Mouse (Mus musculus) gastrocnemius, postnatal 36 days (tissue): Measurements from ENCODE around the gene Wdr77. TPM values are rescaled to one million over a fixed set of nuclear protein-coding genes. Genes with fewer than 3 reads are reported as not detected.
"Not testable (repeated sequence)": the region's sequence is repeated elsewhere in the genome, so short reads cannot be mapped to it uniquely, and the experiment has no call there.

Source experiments
- DNase-seq, 2 experiments: peaks; one replicate each; pipeline ENCODE4 v3.0.0; 2022
- intact Hi-C: fragments of 180-260 bp; cut with DNase I; formaldehyde crosslinking; loops from one replicate; pipeline ENCODE4 v1.15.1; 2025
- long read RNA-seq, 2 experiments: library from polyadenylated mRNA; stranded (forward); transcript quantifications; one replicate each; pipeline ENCODE4 v2.0.0; 2021
- total RNA-seq, 2 experiments: library from RNA; stranded (reverse); gene quantifications; 2 replicates each; pipeline ENCODE4 v1.2.3; 2021

Wdr77 gene
- 10 to 100 TPM; 26.9 to 29.3 TPM for total RNA-seq
- long read RNA-seq, experiment 1, transcript Wdr77-201 (10 exons, 3,682 nt), result major isoform, 17 of 20 reads
- long read RNA-seq, experiment 1, partial matches to known transcripts, result 1 of 20 reads
- long read RNA-seq, experiment 1, other reads (novel, unspliced or antisense), result 2 of 20 reads
- long read RNA-seq, experiment 2, transcript Wdr77-201 (10 exons, 3,682 nt), result major isoform, 21 of 29 reads
- long read RNA-seq, experiment 2, partial matches to known transcripts, result 2 of 29 reads
- long read RNA-seq, experiment 2, other reads (novel, unspliced or antisense), result 6 of 29 reads

- intact Hi-C loops, result loop anchor here (5.0 kb wide), 1 partner anchor 227 kb away; no protein-coding TSS in a partner anchor
- peak; percentile 92 to 95 for DNase-seq
These were observed at the start of gene Wdr77 for GRCm38 (mm10) chr3:105958974-105959580. Gene Wdr77, plus strand, starts transcription at chr3:105959369.

- no peak for DNase-seq
These were observed 48.5 kb upstream of the Wdr77 start for GRCm38 (mm10) chr3:105910519-105911190.

GRCm38 (mm10) chr3:105912097-105912880, 46.9 kb upstream of the Wdr77 start:
- DNase-seq, result no peak
- intact Hi-C loops, result no loop called here

More at GRCm38 (mm10) chr3:105910519-105911190, 48.5 kb upstream of the Wdr77 start:
- intact Hi-C loops, result no loop called here

- intact Hi-C loops, result no loop called here
- DNase-seq, result no peak
These were observed 45.1 kb upstream of the Wdr77 start for GRCm38 (mm10) chr3:105913839-105914681.

- intact Hi-C loops, result no loop called here
- no peak for DNase-seq
These were observed 43.9 kb upstream of the Wdr77 start for GRCm38 (mm10) chr3:105915281-105915680.

GRCm38 (mm10) chr3:105916455-105916854, 42.7 kb upstream of the Wdr77 start:
- DNase-seq, intact Hi-C loops: not testable (repeated sequence)

GRCm38 (mm10) chr3:105917656-105918354, 41.4 kb upstream of the Wdr77 start:
- DNase-seq, result no peak
- intact Hi-C loops, result no loop called here

- intact Hi-C loops, result no loop called here
- DNase-seq, result no peak
These were observed 40.8 kb upstream of the Wdr77 start for GRCm38 (mm10) chr3:105918355-105918745.

- intact Hi-C loops, DNase-seq: not testable (repeated sequence)
These were observed 38.4 kb upstream of the Wdr77 start for GRCm38 (mm10) chr3:105920743-105921142.

GRCm38 (mm10) chr3:105921959-105922358, 37.2 kb upstream of the Wdr77 start:
- intact Hi-C loops, result no loop called here
- no peak for DNase-seq

- DNase-seq, result no peak
- intact Hi-C loops, result no loop called here
These were observed 34.6 kb upstream of the Wdr77 start for GRCm38 (mm10) chr3:105924616-105925015.

- intact Hi-C loops, result no loop called here
These were observed 31.5 kb upstream of the Wdr77 start for GRCm38 (mm10) chr3:105927561-105928194.

GRCm38 (mm10) chr3:105928195-105928569, 31.0 kb upstream of the Wdr77 start:
- no peak for DNase-seq
- intact Hi-C loops, result no loop called here

More at GRCm38 (mm10) chr3:105927561-105928194, 31.5 kb upstream of the Wdr77 start:
- DNase-seq, result no peak

GRCm38 (mm10) chr3:105928781-105929180, 30.4 kb upstream of the Wdr77 start:
- intact Hi-C loops, result no loop called here
- no peak for DNase-seq

GRCm38 (mm10) chr3:105929821-105930220, 29.3 kb upstream of the Wdr77 start:
- intact Hi-C loops, result no loop called here
- no peak for DNase-seq

- no peak for DNase-seq
- intact Hi-C loops, result no loop called here
These were observed 28.1 kb upstream of the Wdr77 start for GRCm38 (mm10) chr3:105931095-105931494.

GRCm38 (mm10) chr3:105932240-105933071, 26.7 kb upstream of the Wdr77 start, which contains the start of gene I830077J02Rik:
Gene I830077J02Rik, minus strand, starts transcription at chr3:105932664.
- intact Hi-C loops, result no loop called here
- DNase-seq, result no peak

- no peak for DNase-seq
- intact Hi-C loops, result no loop called here
These were observed 25.2 kb upstream of the Wdr77 start for GRCm38 (mm10) chr3:105933926-105934325.
